Mouse (Mus musculus): ENCODE measurements around the gene Dtx3. TPM values are rescaled to one million over a fixed set of nuclear protein-coding genes. Genes with fewer than 3 reads are reported as not detected.

Dtx3 gene
- 63.5 and 86.0 TPM in 2 replicates for polyA plus RNA-seq (2015; fragmentation: Nextera tagmentation; extraction: Ambion mirVana)

GRCm38 (mm10) chr10:127195328-127196129, at the start of gene Dtx3:
TSS of gene Dtx3 (minus strand) at chr10:127195728.
- Histone ChIP-seq H3K4me1 (replicated peaks) (peaks cover 33% of the 10 kb centered on the region), H3K4me2 (peak within 1 kb of the TSS; percentile 98), H3K9me3 (replicated peaks) (no peaks in the 10 kb centered on the region), H3K4me3 (peak within 1 kb of the TSS; percentile 96), H3K27ac (peak within 1 kb of the TSS; percentile 94), H3K9ac (peak within 1 kb of the TSS; percentile 90), H3K36me3 (peaks cover 26% of the 10 kb centered on the region; the same call in 1 of the 2 replicates), H3K27me3 (no peaks in the 10 kb centered on the region)
- WGBS: under 1% methylated on average over 29 of the region's 47 CpGs
- ATAC-seq (replicated peaks; ENCODE audit: insufficient number of reproducible peaks, insufficient read depth, low FRiP score, low read depth): peak; percentile 50

GRCm38 (mm10) chr10:127238241-127238824, 42.8 kb upstream of the Dtx3 start:
- H3K9ac ChIP-seq: no peak overlapping the region
- no peak for ATAC-seq (replicated peaks; ENCODE audit: insufficient number of reproducible peaks, insufficient read depth, low FRiP score, low read depth)
- H3K4me3 ChIP-seq: no peak overlapping the region
- no peaks in the 10 kb centered on the region for H3K4me1 ChIP-seq (replicated peaks)
- WGBS: 56% methylated on average over 18 of the region's 18 CpGs
- peaks cover 37% of the 10 kb centered on the region for H3K27me3 ChIP-seq
- no peak overlapping the region for H3K4me2 ChIP-seq
- no peaks in the 10 kb centered on the region for H3K36me3 ChIP-seq
- no peaks in the 10 kb centered on the region for H3K9me3 ChIP-seq (replicated peaks)
- no peak overlapping the region for H3K27ac ChIP-seq

- H3K27ac ChIP-seq: no peak overlapping the region
- H3K9ac ChIP-seq: no peak overlapping the region
- H3K4me2 ChIP-seq: no peak overlapping the region
- H3K4me1 ChIP-seq (replicated peaks): no peaks in the 10 kb centered on the region
- H3K27me3 ChIP-seq: peaks cover 41% of the 10 kb centered on the region
- no peaks in the 10 kb centered on the region for H3K9me3 ChIP-seq (replicated peaks)
- no peak for ATAC-seq (replicated peaks; ENCODE audit: insufficient number of reproducible peaks, insufficient read depth, low FRiP score, low read depth)
- 38% methylated on average over 9 of the region's 9 CpGs for WGBS
- no peak overlapping the region for H3K4me3 ChIP-seq
- H3K36me3 ChIP-seq: no peaks in the 10 kb centered on the region
Measured at GRCm38 (mm10) chr10:127236541-127236940, 41.0 kb upstream of the Dtx3 start.

- no peaks in the 10 kb centered on the region for H3K4me1 ChIP-seq (replicated peaks)
- H3K36me3 ChIP-seq: no peaks in the 10 kb centered on the region
- H3K9me3 ChIP-seq (replicated peaks): no peaks in the 10 kb centered on the region
- H3K27me3 ChIP-seq: peaks cover 47% of the 10 kb centered on the region
- no peak overlapping the region for H3K4me3 ChIP-seq
- no peak for ATAC-seq (replicated peaks; ENCODE audit: insufficient number of reproducible peaks, insufficient read depth, low FRiP score, low read depth)
- H3K27ac ChIP-seq: no peak overlapping the region
- H3K4me2 ChIP-seq: no peak overlapping the region
- H3K9ac ChIP-seq: no peak overlapping the region
- WGBS: 72% methylated on average over 9 of the region's 9 CpGs
Measured at GRCm38 (mm10) chr10:127233141-127233540, 37.6 kb upstream of the Dtx3 start.

- Histone ChIP-seq H3K4me3 (no peak overlapping the region), H3K9me3 (replicated peaks) (no peaks in the 10 kb centered on the region), H3K27me3 (peaks cover 40% of the 10 kb centered on the region), H3K9ac (no peak overlapping the region), H3K27ac (no peak overlapping the region), H3K4me1 (replicated peaks) (no peaks in the 10 kb centered on the region), H3K4me2 (no peak overlapping the region), H3K36me3 (no peaks in the 10 kb centered on the region)
- no peak for ATAC-seq (replicated peaks; ENCODE audit: insufficient number of reproducible peaks, insufficient read depth, low FRiP score, low read depth)
- 81% methylated on average over 14 of the region's 14 CpGs for WGBS
Measured at GRCm38 (mm10) chr10:127231741-127232140, 36.2 kb upstream of the Dtx3 start.

GRCm38 (mm10) chr10:127230693-127231092, 35.2 kb upstream of the Dtx3 start:
- H3K36me3 ChIP-seq: no peaks in the 10 kb centered on the region
- no peak overlapping the region for H3K4me3 ChIP-seq
- no peak overlapping the region for H3K9ac ChIP-seq
- ATAC-seq (replicated peaks; ENCODE audit: insufficient number of reproducible peaks, insufficient read depth, low FRiP score, low read depth): no peak
- peaks cover 36% of the 10 kb centered on the region for H3K27me3 ChIP-seq
- no peaks in the 10 kb centered on the region for H3K4me1 ChIP-seq (replicated peaks)
- H3K9me3 ChIP-seq (replicated peaks): no peaks in the 10 kb centered on the region
- WGBS: 77% methylated on average over 12 of the region's 12 CpGs
- no peak overlapping the region for H3K27ac ChIP-seq
- peak overlapping the region; percentile 16; the same call in 1 of the 2 replicates for H3K4me2 ChIP-seq

- no peak overlapping the region for H3K4me2 ChIP-seq
Measured at GRCm38 (mm10) chr10:127228897-127229296, 33.4 kb upstream of the Dtx3 start.

GRCm38 (mm10) chr10:127227163-127227562, 31.6 kb upstream of the Dtx3 start:
- Histone ChIP-seq H3K9ac (no peak overlapping the region), H3K27ac (no peak overlapping the region), H3K9me3 (replicated peaks) (no peaks in the 10 kb centered on the region), H3K4me2 (no peak overlapping the region), H3K36me3 (no peaks in the 10 kb centered on the region), H3K4me3 (no peak overlapping the region), H3K4me1 (replicated peaks) (no peaks in the 10 kb centered on the region), H3K27me3 (peaks cover 45% of the 10 kb centered on the region)
- 82% methylated on average over 8 of the region's 8 CpGs for WGBS
- no peak for ATAC-seq (replicated peaks; ENCODE audit: insufficient number of reproducible peaks, insufficient read depth, low FRiP score, low read depth)

More at GRCm38 (mm10) chr10:127228897-127229296, 33.4 kb upstream of the Dtx3 start:
- Histone ChIP-seq H3K36me3 (no peaks in the 10 kb centered on the region), H3K4me3 (no peak overlapping the region), H3K4me1 (replicated peaks) (no peaks in the 10 kb centered on the region), H3K9ac (no peak overlapping the region), H3K27me3 (peaks cover 40% of the 10 kb centered on the region), H3K27ac (no peak overlapping the region), H3K9me3 (replicated peaks) (no peaks in the 10 kb centered on the region)
- 14% methylated on average over 4 of the region's 4 CpGs for WGBS
- ATAC-seq (replicated peaks; ENCODE audit: insufficient number of reproducible peaks, insufficient read depth, low FRiP score, low read depth): 0 out of 2 replicates have a peak, but pooled peaks have one; percentile 50

- peaks cover 42% of the 10 kb centered on the region for H3K27me3 ChIP-seq
- ATAC-seq (replicated peaks; ENCODE audit: insufficient number of reproducible peaks, insufficient read depth, low FRiP score, low read depth): no peak
Measured at GRCm38 (mm10) chr10:127226318-127226895, 30.9 kb upstream of the Dtx3 start.

GRCm38 (mm10) chr10:127225732-127226131, 30.2 kb upstream of the Dtx3 start:
- no peak overlapping the region for H3K4me3 ChIP-seq
- WGBS: 28% methylated on average over 10 of the region's 10 CpGs

More at GRCm38 (mm10) chr10:127226318-127226895, 30.9 kb upstream of the Dtx3 start:
- H3K9ac ChIP-seq: no peak overlapping the region
- WGBS: 55% methylated on average over 8 of the region's 8 CpGs
- no peak overlapping the region for H3K4me3 ChIP-seq
- H3K4me2 ChIP-seq: no peak overlapping the region
- H3K36me3 ChIP-seq: no peaks in the 10 kb centered on the region
- H3K27ac ChIP-seq: no peak overlapping the region
- H3K4me1 ChIP-seq (replicated peaks): no peaks in the 10 kb centered on the region
- no peaks in the 10 kb centered on the region for H3K9me3 ChIP-seq (replicated peaks)

GRCm38 (mm10) chr10:127225213-127225612, 29.7 kb upstream of the Dtx3 start:
- no peak for ATAC-seq (replicated peaks; ENCODE audit: insufficient number of reproducible peaks, insufficient read depth, low FRiP score, low read depth)
- Histone ChIP-seq H3K9ac (no peak overlapping the region), H3K4me1 (replicated peaks) (no peaks in the 10 kb centered on the region), H3K27ac (no peak overlapping the region), H3K4me3 (no peak overlapping the region), H3K27me3 (peaks cover 31% of the 10 kb centered on the region), H3K9me3 (replicated peaks) (no peaks in the 10 kb centered on the region; the same call in 1 of the 2 replicates), H3K4me2 (no peak overlapping the region), H3K36me3 (no peaks in the 10 kb centered on the region)
- WGBS: 51% methylated on average over 6 of the region's 6 CpGs

More at GRCm38 (mm10) chr10:127225732-127226131, 30.2 kb upstream of the Dtx3 start:
- Histone ChIP-seq H3K36me3 (no peaks in the 10 kb centered on the region), H3K9ac (no peak overlapping the region), H3K9me3 (replicated peaks) (no peaks in the 10 kb centered on the region), H3K4me1 (replicated peaks) (no peaks in the 10 kb centered on the region), H3K27ac (no peak overlapping the region), H3K4me2 (no peak overlapping the region), H3K27me3 (peaks cover 36% of the 10 kb centered on the region)
- no peak for ATAC-seq (replicated peaks; ENCODE audit: insufficient number of reproducible peaks, insufficient read depth, low FRiP score, low read depth)
